Mouse (Mus musculus) midbrain, embryonic 14.5 days (tissue): ENCODE results near the gene Kctd4. TPM values are rescaled to one million over a fixed set of nuclear protein-coding genes. Genes with fewer than 3 reads are reported as not detected.

Source experiments
- ATAC-seq: fragments of 200-750 bp; cut with Nextera tagmentation; 2 replicates; pipeline ENCODE4 v1.8.0; 2017; ENCODE audit warnings: moderate number of reproducible peaks, moderate library complexity; ENCODE audit not compliant: low FRiP score, low TSS enrichment
- DNase-seq: peaks from one replicate; pipeline ENCODE4 v3.0.0-alpha.2; 2015
- H3K27ac ChIP-seq: fragments of 300-500 bp; sonication (generic); replicated peaks from 2 replicates; pipeline ENCODE4 v1.5.1; 2014; ENCODE audit warnings: mild to moderate bottlenecking, low read depth, low read length, moderate library complexity
- H3K27me3 ChIP-seq: fragments of 300-500 bp; sonication (generic); 2 replicates; pipeline ENCODE4 v1.6.1; 2014; ENCODE audit warnings: low read length, control low read depth, mixed read lengths; ENCODE audit not compliant: control insufficient read depth, insufficient read depth
- H3K36me3 ChIP-seq: fragments of 300-500 bp; sonication (generic); 2 replicates; pipeline ENCODE4 v1.6.1; 2014; ENCODE audit warnings: low read length, control low read depth; ENCODE audit not compliant: control insufficient read depth, insufficient read depth
- H3K4me1 ChIP-seq: fragments of 300-500 bp; sonication (generic); 2 replicates; pipeline ENCODE4 v1.6.1; 2014; ENCODE audit warnings: mild to moderate bottlenecking, antibody characterized with exemption, low read length, control low read depth; ENCODE audit not compliant: control insufficient read depth, insufficient read depth
- H3K4me2 ChIP-seq: fragments of 300-500 bp; sonication (generic); 2 replicates; pipeline ENCODE4 v1.6.1; 2014; ENCODE audit warnings: mild to moderate bottlenecking, low read length, moderate library complexity
- H3K4me3 ChIP-seq: fragments of 300-500 bp; sonication (generic); replicated peaks from 2 replicates; pipeline ENCODE4 v1.5.1; 2014; ENCODE audit warnings: low read depth, low read length
- H3K9ac ChIP-seq: fragments of 300-500 bp; sonication (generic); replicated peaks from 2 replicates; pipeline ENCODE4 v1.6.1; 2014; ENCODE audit warnings: mild to moderate bottlenecking, low read length, moderate library complexity
- H3K9me3 ChIP-seq: fragments of 300-500 bp; sonication (generic); 2 replicates; pipeline ENCODE4 v1.6.1; 2016; ENCODE audit warnings: low read length, control low read depth, mixed read lengths; ENCODE audit not compliant: control insufficient read depth
- WGBS: fragments of 180-500 bp; shearing (Covaris S2); extraction: QIAGEN DNeasy Blood & Tissue Kit; methylation state at CpG from one replicate; pipeline ENCODE4 v1.1.7; 2014; 5-methylcytosine and 5-hydroxymethylcytosine counted together
- polyA plus RNA-seq: library from polyadenylated mRNA; unstranded; fragments of >200 nt; fragmentation: Nextera tagmentation; extraction: Ambion mirVana; gene quantifications from 2 replicates; pipeline ENCODE4 v1.2.1, GENCODE M21; 2014

Kctd4 gene
- polyA plus RNA-seq, 1 experiment from 2014 or later = 10.0 TPM

- 69% methylated on average over 3 of the region's 3 CpGs for WGBS
- Histone ChIP-seq H3K27me3 (no peaks in the 10 kb centered on the region), H3K4me1 (no peaks in the 10 kb centered on the region), H3K4me2 (no peak overlapping the region), H3K9ac (no peak overlapping the region), H3K36me3 (no peaks in the 10 kb centered on the region), H3K4me3 (no peak overlapping the region), H3K9me3 (no peaks in the 10 kb centered on the region), H3K27ac (no peak overlapping the region)
- ATAC-seq = no peak
- DNase-seq = no peak
Observed at GRCm38 (mm10) chr14:75976107-75976506, 21.3 kb downstream of the Kctd4 start.

- Histone ChIP-seq H3K9me3 (no peaks in the 10 kb centered on the region), H3K9ac (no peak overlapping the region), H3K27ac (no peak overlapping the region), H3K4me2 (no peak overlapping the region), H3K4me3 (no peak overlapping the region), H3K36me3 (no peaks in the 10 kb centered on the region), H3K4me1 (0 out of 2 replicates have a peak, but pooled peaks cover 8% of the 10 kb centered on the region), H3K27me3 (no peaks in the 10 kb centered on the region)
- DNase-seq = no peak
- ATAC-seq = no peak
- WGBS = 92% methylated on average over 3 of the region's 3 CpGs
Observed at GRCm38 (mm10) chr14:75981231-75981630, 26.4 kb downstream of the Kctd4 start.

- no peak overlapping the region for H3K9ac ChIP-seq
- DNase-seq (no peak), ATAC-seq (no peak)
- H3K4me3 ChIP-seq = no peak overlapping the region
- H3K27ac ChIP-seq = no peak overlapping the region
- 0 out of 2 replicates have a peak, but pooled peaks cover 8% of the 10 kb centered on the region for H3K4me1 ChIP-seq
- no peaks in the 10 kb centered on the region for H3K9me3 ChIP-seq
- H3K36me3 ChIP-seq = no peaks in the 10 kb centered on the region
- WGBS = 85% methylated on average over 2 of the region's 2 CpGs
- no peaks in the 10 kb centered on the region for H3K27me3 ChIP-seq
- no peak overlapping the region for H3K4me2 ChIP-seq
Observed at GRCm38 (mm10) chr14:75983891-75984290, 29.1 kb downstream of the Kctd4 start.

GRCm38 (mm10) chr14:75985112-75985511 lies 30.3 kb downstream of the Kctd4 start:
- ATAC-seq (no peak), DNase-seq (peak; percentile 34)
- no peak overlapping the region for H3K4me2 ChIP-seq
- H3K4me1 ChIP-seq = 0 out of 2 replicates have a peak, but pooled peaks cover 8% of the 10 kb centered on the region
- H3K27me3 ChIP-seq = no peaks in the 10 kb centered on the region
- no peak overlapping the region for H3K9ac ChIP-seq
- no peaks in the 10 kb centered on the region for H3K9me3 ChIP-seq
- no peaks in the 10 kb centered on the region for H3K36me3 ChIP-seq
- no peak overlapping the region for H3K27ac ChIP-seq
- H3K4me3 ChIP-seq = no peak overlapping the region
- 63% methylated on average over 4 of the region's 4 CpGs for WGBS

GRCm38 (mm10) chr14:75986878-75987483 lies 32.2 kb downstream of the Kctd4 start:
- Histone ChIP-seq H3K27me3 (no peaks in the 10 kb centered on the region), H3K4me2 (no peak overlapping the region), H3K4me1 (0 out of 2 replicates have a peak, but pooled peaks cover 8% of the 10 kb centered on the region), H3K9me3 (no peaks in the 10 kb centered on the region), H3K27ac (no peak overlapping the region), H3K9ac (no peak overlapping the region), H3K36me3 (no peaks in the 10 kb centered on the region), H3K4me3 (no peak overlapping the region)
- 92% methylated on average over 7 of the region's 7 CpGs for WGBS
- DNase-seq = no peak
- ATAC-seq = no peak

GRCm38 (mm10) chr14:75989168-75989567 lies 34.4 kb downstream of the Kctd4 start:
- DNase-seq = no peak
- ATAC-seq = no peak
- H3K4me3 ChIP-seq = no peak overlapping the region
- H3K36me3 ChIP-seq = no peaks in the 10 kb centered on the region
- no peak overlapping the region for H3K4me2 ChIP-seq
- 0 out of 2 replicates have a peak, but pooled peaks cover 6% of the 10 kb centered on the region for H3K4me1 ChIP-seq
- WGBS = 80% methylated on average over 1 of the region's 1 CpGs
- H3K9me3 ChIP-seq = no peaks in the 10 kb centered on the region
- no peak overlapping the region for H3K9ac ChIP-seq
- H3K27ac ChIP-seq = no peak overlapping the region
- no peaks in the 10 kb centered on the region for H3K27me3 ChIP-seq

DNA sequence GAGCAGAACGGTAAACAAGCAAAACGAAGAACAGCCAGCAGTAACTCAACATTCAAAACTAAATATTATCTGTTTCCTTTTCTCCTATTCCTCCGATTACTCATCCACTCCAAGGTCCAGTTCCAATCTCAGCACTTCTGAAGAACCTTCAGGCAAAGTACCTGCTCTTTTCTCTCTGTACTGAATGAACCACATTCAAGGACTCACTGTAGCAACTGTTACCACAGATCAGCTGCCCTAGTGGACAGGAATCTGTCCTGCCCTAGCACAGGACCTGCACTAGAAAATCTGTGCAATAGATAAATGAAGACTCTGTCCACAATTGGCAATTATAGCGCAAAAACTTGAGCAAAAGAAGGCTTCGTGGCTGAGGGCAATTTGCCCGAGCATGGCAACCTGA lies 36.1 kb downstream of the Kctd4 start:
- no peaks in the 10 kb centered on the region for H3K4me1 ChIP-seq
- DNase-seq (no peak), ATAC-seq (no peak)
- no peaks in the 10 kb centered on the region for H3K36me3 ChIP-seq
- H3K4me3 ChIP-seq = no peak overlapping the region
- no peak overlapping the region for H3K9ac ChIP-seq
- WGBS = 92% methylated on average over 6 of the region's 6 CpGs
- no peak overlapping the region for H3K4me2 ChIP-seq
- no peaks in the 10 kb centered on the region for H3K9me3 ChIP-seq
- H3K27ac ChIP-seq = no peak overlapping the region
- no peaks in the 10 kb centered on the region for H3K27me3 ChIP-seq

GRCm38 (mm10) chr14:75992371-75992770 lies 37.6 kb downstream of the Kctd4 start:
- H3K36me3 ChIP-seq = no peaks in the 10 kb centered on the region; the same call in 1 of the 2 replicates
- DNase-seq = no peak
- no peaks in the 10 kb centered on the region for H3K4me1 ChIP-seq
- H3K27me3 ChIP-seq = no peaks in the 10 kb centered on the region
- no peak overlapping the region for H3K4me2 ChIP-seq
- no peak overlapping the region for H3K9ac ChIP-seq
- no peak overlapping the region for H3K27ac ChIP-seq
- no peak overlapping the region for H3K4me3 ChIP-seq
- 95% methylated on average over 4 of the region's 4 CpGs for WGBS
- ATAC-seq = no peak
- no peaks in the 10 kb centered on the region for H3K9me3 ChIP-seq

DNA sequence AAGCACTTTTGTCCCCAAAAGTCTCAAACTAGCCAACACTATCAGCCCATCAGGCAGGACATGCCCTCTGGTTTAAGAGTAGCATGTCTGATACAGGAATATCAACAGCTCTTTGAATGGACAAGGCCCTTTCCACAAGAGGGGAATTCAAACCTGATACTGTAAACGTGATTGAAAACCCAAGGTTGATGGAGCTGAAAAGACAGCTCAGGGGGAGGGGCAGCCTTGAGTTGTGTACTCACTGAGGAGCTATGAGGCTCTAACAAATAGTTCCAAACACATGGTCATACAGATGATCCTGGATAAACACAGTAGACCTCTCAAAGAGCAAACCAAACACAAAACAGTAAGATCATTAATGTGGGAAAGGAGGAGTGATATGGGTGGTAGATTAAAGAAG lies 43.3 kb downstream of the Kctd4 start:
- no peak for ATAC-seq
- whole genome bisulfite sequencing = 74% methylated on average over 1 of the region's 1 CpGs
- H3K4me1 ChIP-seq = no peaks in the 10 kb centered on the region
- H3K9ac ChIP-seq = no peak overlapping the region
- no peak overlapping the region for H3K27ac ChIP-seq
- no peaks in the 10 kb centered on the region for H3K9me3 ChIP-seq
- no peaks in the 10 kb centered on the region; the same call in 1 of the 2 replicates for H3K36me3 ChIP-seq
- H3K4me2 ChIP-seq = no peak overlapping the region
- H3K4me3 ChIP-seq = no peak overlapping the region
- H3K27me3 ChIP-seq = no peaks in the 10 kb centered on the region
- DNase-seq = no peak
